Mouse (Mus musculus) adrenal gland (tissue): ENCODE data around the gene Pigu.

Experiments
- intact Hi-C: fragments of 180-260 bp; cut with DNase I; formaldehyde crosslinking; loops from one replicate; pipeline ENCODE4 v1.15.1; 2025

The Pigu gene

DNA sequence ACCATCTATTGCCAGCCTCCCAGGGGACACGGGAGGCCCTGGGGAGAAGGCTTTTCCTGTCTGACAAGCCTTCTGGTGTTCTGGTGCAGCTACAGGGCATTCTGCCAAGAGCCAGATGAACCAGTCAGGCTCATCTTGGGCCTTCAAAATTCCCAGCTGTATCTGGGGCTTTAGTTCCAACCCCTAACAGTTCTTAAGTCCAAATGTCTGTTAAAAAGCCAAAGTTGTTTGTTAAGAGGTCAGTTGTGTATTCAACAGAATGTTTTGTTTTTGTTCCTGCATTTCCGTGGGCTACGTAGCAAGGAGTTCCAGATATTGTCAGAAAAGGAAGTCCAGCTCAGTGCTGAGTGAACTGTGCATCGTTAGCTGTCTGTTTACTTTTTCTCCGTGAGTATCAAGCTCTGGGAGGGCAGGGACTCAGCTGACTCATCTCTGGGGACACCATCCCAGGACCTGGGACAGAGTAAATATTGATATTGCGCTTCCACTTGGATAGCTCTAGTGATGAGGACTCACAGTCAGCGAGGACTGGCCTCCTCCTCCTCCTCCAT lies 12.2 kb upstream of the Pigu start:
- intact Hi-C loops: no loop called here

DNA sequence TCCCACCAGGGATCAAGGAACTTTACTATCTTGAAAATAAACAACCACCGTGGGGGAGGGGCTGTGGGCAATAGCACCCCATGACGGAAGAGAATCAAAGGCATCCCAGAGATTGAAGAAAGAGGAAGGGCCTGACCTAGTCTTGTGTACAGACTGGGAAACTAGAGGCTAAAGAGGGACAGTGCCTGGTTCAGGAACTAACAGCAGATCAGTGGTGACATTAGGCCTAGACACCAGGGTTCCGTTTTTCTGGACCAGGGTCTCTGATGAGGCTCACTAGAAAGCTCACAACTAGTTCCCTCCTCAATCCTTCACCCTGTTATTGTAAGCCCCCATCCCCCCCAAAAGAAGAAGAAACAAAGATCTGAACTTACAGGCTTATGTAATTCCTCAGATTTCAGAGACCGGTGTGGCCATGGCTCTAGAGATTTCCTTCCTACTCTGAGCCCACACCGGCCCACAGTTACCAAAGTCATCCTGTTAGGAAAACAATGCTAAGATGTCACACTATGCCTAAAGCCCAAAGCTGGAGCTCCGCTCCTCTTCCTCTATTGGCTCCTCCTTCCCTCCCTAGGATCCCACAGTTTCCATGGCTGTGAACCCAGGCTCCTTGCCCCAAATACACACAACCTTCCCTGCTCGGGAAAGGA lies 10.5 kb upstream of the Pigu start:
- intact Hi-C loops: no loop called here

DNA sequence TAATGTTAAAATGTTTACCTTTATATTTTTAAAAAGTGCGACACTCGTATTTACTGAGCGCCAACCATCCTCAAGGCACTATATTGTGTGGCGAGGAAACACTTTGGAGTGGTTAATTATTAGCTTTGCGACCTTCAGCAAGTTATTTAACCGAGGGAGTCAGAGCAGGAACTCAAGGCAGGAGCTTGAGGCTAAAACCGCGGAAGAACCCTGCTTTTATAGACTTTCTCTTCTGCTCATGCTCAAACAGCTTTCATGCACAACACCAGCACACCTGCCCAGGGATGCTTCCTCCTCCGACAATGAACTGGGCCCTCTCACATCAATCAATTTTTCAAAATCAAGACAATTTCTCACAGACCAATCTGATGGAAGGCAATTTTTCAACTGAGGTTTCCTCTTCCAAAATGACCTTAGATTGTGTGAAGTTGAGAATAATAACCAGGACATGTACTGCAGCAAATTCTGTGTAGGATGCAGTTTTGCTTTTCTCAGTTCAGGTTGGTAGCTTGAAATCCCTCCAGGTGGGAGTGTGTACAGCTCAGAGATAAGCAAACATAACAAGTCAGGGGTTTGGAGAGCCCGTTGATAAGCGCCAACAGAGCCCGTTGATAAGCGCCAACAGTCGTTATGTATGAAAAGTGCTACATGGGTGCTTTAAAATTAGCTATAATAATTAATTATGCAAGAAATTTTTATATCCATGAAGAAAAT lies 613 bp upstream of the Pigu start:
- intact Hi-C loops: no loop called here

DNA sequence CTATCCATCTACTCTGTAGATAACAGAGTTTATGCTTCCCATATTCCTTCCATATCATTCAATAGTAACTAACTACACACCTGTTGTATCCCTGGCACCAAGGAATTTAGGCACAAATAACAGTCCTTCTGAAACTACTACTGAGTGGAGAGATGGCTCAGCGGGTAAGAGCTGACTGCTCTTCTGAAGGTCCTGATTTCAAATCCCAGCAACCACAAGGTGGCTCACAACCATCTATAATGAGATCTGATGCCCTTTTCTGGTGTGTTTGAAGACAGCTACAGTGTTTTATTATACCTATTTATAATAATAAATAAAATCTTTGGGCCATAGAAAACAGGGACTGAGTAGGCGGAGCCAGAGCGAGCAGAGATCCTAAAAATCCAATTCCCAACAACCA lies 2.8 kb downstream of the Pigu start:
- intact Hi-C loops: no loop called here

DNA sequence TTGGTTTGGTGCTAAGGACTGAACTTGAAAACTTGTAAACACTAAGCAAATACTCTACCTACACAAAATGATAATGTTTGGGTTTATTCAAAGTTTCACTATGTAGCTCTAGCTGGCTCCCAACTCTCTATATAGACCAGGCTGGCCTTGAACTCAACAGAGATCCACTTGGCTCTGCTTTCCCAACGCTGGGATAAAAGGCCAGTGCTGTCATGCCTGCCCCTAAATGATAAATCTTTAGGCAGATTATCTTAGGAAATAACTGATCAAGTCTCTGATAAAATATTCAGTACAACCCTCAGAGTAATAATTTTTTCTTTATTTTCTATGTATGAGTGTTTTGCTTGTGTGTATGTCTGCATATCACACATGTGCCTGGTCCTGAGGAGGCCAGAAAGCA lies 10.6 kb downstream of the Pigu start:
- intact Hi-C loops: no loop called here

DNA sequence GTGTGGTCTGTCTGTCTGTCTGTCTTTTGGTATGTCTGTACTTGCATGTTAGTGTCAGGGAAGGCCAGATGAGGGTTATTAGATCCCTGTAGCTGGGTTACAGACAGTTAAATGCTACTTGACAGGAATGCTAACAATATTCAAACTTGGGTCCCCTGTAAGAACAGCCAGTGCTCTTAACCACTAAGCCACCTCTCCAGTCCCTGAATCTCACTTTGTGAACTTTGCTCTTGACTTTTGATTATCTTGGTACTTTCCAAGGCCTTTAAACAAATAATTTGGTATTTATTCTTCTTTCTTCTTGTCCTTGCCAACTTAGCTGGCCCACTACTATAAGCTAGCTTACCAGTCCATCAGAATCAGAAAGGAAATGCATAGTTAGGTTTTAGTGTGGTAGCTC lies 17.1 kb downstream of the Pigu start:
- intact Hi-C loops: no loop called here

DNA sequence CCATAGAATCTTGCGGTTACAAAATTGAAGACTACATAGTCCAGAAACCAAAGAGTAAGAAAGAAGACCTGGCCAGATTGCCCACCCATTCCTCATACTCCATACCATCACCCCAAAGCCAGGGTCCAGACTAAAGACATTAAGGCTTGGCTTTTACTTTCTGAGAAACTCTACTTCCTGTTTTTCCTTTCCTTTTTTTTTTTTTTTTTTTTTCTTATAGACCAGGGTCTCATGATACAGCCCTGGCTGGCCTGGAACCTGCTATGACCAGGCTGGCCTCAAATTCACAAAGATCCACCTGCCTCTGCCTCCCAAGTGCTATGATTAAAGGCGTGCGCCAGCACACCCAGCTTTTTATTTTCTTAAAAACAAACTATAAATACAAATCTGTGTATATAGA lies 21.0 kb downstream of the Pigu start:
- intact Hi-C loops: no loop called here

DNA sequence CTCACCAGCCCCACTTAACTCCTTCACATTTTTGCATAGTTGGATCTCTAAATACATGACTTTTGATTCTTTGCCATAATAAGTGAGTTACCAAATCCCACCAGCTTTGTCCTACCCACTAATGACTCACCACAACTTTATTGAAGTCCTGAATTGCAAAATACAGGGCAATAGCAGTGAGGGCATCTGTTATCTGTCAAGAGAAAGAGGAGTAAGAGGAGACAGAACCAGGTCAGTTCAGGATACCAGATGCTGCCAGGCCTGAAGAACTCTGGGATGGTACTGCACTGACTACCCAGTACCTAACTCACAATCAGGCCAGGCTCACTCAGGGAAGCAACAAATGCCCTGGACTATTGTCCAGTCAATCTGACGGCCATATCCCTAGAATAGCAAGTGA lies 22.0 kb downstream of the Pigu start:
- intact Hi-C loops: no loop called here

DNA sequence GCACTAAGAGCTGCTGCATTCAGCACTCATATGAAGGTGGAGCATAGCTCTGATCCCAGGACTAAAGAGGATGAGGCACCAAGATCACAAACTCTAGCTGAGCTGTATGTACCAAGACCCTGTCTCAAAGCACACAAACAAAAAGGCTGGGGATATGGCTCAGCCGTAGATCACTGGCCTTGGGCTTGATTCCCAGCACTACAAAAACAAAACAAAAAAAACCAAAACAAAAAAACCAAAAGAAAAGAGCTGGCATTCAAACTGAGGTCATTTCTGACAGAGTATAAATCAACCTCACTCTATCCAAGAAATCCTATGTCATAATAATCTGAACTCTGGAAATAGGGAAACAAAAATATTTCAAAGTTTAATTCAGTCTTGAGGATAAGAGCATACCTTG lies 23.8 kb downstream of the Pigu start:
- intact Hi-C loops: no loop called here

DNA sequence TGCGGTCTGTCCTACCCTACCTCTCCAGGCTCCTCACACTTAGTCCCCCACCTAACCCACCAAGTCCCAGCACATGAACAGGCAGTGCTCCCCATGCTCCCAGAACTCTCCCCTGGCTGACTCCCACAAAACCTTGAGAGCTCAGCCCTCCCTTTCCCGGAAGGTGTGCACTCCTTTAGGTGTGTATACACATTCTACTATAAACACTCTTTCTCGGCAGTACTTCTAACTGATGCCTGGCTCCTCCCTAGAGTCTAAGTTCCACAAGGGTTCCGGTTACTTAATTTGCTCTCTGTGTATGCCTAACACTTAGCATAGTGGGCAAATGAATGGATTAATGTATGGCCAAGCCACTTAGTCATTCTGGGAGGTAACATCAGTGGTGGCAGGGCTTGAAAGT lies 25.9 kb downstream of the Pigu start:
- intact Hi-C loops: no loop called here

DNA sequence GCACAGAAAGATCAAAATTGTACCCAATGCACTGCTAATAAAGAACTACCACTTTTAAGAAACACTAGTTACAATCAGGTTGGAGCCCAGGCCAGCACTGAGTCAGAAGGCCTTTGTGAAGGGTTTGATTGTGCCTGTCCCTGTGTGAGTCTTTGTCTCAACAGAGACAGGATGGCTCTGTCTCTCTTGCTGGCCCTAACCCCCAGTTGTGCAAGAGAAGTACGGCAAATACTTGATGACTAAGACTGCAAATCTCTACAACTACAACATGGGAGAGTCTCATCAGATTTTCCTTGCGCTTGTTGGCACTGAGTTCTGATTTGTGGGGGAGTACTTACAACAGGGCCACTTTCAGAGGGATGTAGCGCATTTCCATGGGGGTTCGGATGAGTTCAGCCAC lies 26.4 kb downstream of the Pigu start:
- intact Hi-C loops: no loop called here

DNA sequence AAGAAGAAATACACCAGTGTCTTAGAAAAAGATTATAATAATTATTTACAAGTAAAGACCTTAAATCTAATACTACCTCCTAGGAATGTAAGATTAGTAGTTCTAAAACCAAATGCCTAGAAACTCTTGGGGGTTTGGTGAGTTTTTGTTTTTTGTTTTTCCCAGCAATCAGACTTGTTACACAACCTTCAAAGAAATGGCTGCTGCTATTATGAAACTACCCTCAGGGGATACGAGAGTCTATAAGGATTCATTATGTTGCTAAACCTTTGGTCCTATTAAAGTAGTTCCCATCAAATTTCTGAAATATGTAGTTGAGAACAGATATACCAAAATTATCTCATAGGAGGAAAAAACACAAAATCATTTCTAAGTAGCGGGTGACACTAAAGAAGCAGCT lies 27.5 kb downstream of the Pigu start:
- intact Hi-C loops: no loop called here

DNA sequence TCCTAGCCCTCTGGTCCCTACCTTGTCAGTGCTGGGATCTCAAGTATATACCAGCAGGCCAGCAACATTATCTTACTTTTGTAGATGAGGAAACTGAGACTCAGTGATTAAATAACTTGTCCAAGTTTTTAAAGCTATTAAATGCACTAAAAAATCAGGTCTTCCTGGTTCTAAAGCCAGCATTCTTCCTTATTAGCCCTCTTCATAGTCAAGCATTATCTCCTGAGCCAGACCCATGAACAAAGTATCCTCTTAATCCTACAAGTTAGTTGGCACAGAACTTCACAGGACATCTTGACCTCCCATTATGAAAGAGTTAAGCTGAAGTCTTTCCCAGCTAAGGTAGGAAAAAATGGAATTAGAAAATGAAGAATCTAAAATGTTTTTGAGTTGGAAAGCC lies 28.3 kb downstream of the Pigu start:
- intact Hi-C loops: no loop called here

DNA sequence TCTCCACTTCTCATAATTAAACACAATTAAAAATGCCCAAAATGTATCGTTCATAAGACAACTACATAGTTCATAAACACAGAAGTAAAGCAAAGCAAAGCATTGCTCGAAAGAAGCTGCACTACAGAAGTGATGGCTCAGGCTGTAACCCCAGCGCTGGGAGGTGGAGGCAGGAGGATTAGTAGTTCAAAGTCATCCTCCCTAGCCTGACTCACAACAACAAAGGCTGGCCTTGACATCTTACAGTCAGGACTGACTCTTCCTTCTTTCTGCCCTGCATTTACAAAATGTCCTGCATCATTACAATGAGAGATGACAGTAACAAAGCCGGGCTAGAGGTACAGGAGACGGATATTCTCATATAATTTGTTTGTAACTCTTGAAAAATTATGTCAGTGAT lies 29.3 kb downstream of the Pigu start:
- intact Hi-C loops: no loop called here

DNA sequence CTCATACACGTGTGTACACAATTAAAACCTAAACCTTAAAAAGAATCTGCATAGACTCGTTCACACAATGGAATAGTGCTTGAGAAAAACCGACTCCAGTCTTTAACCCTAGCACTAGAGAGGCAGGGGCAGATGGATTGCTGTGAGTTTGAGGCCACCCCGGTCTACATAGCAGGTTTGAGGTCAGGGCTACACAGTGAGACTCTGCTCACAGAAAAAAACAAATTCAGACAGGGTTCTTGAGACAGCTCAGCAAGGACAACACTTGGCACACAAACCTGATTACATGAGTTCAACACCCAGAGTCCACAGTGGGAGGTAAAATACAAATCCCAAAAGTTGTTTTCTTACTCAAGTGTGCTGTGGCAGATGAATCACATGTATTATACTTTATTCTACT lies 31.2 kb downstream of the Pigu start:
- intact Hi-C loops: no loop called here

DNA sequence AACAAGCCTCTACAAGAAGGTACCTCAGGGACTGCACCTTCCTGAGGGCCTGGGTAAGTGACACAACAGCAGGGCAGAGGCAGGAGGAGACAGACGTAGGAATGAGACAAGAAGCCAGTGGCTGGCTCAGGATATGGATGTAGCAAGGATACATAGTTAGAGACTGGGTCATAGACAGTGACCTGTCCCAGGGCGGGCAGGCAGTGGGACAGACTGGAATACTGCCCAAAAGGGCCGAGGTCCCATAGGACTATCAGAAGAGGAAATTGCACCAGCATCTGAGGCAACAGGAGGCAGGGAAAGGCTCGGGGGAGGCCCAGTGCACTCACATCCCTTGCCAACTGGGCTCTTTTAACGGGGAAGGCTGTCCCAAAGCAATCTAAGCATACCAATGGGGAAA lies 36.6 kb downstream of the Pigu start:
- intact Hi-C loops: no loop called here

DNA sequence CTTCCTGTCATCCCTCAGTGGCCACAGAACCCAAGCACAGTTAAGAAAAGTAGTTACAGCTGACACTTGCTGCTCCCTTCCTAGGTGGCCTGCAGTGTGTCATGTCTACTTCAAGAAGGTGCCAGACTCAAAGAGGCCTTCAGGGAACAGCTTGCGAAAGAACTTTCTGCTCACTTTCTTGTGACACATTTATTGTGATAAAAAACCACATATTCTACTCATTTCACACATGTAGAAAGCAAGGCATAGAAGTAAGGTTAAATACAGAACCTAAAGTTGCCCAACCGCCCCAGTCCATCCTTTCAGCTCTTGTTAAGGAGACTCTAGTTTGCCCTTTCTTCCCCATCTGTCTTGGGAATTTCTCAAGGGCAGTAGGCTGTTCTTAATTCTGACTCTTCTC lies 38.6 kb downstream of the Pigu start:
- intact Hi-C loops: no loop called here

DNA sequence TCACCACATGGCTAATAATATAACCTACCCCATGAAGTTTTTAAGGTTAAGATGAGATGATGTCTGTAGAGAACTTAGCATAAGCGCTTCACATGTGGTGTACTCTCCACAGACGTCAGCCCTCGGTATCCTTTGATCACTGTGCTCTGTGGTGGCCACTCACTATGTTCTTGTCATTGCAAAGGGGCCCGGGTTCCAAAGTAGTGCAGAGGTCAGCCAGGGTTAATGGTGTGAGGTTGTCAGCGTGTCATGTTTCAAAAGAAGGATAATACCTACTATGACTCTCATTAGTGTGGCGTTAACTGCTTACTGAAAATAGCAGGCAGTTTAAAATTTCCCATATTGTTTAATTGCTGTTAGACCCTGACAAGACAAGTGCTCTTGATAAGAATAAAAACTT lies 43.6 kb downstream of the Pigu start:
- intact Hi-C loops: no loop called here

DNA sequence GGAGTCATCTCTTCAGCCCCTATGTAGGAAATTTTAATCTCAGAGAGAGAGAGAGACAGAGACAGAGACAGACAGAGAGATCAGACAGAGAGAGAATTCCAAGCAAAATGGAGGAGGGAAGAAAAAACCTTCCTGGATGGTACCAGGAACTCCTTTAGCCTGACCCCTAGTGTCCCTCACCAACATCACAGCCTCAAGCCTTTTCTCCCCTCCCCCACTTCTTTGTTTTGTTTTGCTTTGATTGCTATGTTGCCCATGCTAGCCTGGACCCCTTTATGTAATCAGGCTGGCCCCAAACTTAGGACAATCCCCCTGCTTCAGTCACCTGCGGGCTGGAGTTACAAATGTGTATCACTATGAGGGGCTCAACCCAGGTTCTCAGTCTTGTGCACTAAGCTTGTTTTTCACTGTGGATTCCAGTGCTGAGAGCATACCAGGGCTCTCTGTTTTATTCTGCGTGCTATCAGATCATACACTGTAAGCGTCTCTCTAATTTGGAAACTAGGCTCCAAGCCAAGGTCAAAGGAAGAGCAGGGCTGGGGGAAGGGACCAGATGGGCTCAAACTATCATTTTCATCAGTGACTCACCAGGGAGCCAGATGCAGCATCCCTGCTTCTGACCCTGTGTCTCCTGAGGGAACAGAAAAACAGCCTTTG lies 48.2 kb downstream of the Pigu start:
- intact Hi-C loops: no loop called here

DNA sequence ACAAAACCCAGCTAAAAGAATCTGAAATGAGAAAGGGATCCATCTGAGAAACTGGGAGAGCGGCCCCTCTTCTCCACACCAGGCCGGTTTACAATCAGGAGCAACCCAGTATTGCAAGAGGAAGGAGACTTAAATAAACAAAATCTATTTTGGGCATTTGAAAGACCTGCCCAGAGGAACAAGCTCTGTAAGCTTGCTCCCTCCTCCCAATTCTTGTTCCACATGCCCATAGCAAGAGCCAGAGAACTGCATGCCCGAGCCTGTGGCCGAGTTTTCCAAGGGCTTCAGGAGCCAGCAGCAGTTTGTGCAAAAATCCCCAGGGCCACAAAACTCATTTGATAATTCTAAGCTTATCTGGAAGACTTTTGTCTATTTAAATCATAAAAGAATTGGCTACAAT lies 57.7 kb downstream of the Pigu start:
- intact Hi-C loops: no loop called here

DNA sequence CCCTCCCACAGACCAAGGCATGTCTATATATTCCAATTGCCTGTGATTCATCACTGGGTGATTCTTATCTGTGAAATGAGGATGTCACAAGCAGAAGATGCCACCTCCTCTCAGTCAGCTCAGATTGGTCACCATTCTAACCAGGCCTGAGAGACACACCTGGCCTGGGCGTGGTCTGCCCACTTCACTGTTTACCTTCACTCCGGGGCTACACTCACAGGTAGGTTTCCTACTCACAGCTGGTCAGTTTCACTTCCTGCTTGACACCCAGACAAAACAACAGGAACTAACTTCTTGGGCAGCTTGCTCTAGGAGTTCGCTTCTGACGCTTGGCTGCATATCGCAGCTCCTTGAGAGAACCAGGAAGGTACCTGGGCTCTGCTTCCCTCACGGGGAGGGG lies 61.8 kb downstream of the Pigu start:
- intact Hi-C loops: no loop called here

DNA sequence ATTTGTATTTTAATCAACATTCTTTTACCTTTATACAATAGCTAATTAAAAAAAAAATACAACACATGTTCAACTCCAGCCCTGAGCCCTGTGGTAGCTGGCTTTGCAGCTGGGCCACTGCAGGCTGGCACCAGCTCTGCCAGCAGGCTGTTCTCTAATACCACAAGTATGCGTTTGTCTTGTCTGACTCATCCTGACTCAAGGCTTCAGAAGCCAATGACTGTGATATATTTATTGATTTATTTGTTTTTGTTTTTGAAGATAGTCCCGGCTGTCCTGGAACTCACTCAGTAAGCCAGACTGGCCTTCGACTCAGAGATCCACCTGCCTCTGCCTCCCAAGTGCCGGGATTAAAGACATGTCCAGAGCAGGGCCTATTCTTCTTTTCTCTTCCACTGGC lies 63.3 kb downstream of the Pigu start:
- intact Hi-C loops: loop anchor here (5.0 kb wide), 1 partner anchor 93 kb away; no protein-coding TSS in a partner anchor

DNA sequence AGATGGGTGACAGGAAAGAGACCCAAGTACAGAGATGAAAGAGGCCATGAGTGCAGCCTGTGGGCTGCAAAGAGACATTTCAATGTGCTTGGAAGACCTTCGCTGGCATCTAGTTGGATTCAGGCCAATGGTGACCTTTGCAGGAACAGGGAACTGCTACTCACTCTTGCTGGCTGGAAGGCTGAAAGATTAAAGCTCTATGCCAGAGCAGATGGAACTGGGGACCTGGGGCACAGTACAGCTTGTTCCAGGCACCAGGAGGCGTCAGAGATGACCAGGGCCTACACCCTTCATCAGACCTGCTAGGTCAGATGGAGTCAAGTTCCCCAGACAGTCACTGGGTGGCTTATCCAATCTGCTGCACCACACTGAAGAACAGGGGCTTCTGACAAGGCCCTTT lies 63.8 kb downstream of the Pigu start:
- intact Hi-C loops: loop anchor here (5.0 kb wide), 1 partner anchor 94 kb away; no protein-coding TSS in a partner anchor
